Mouse (Mus musculus): ENCODE measurements around the gene Btnl1. TPM values are rescaled to one million over a fixed set of nuclear protein-coding genes. Genes with fewer than 3 reads are reported as not detected.

The Btnl1 gene
- polyA plus RNA-seq (2012; ENCODE audit: low replicate concordance), result not detected in 2 replicates

GRCm38 (mm10) chr17:34376847-34377246 is at the start of gene Btnl1:
Btnl1 (plus strand) TSS chr17:34377132.

GRCm38 (mm10) chr17:34354539-34354938 is 22.4 kb upstream of the Btnl1 start, which contains the start of gene Btnl2:
Btnl2 (plus strand) TSS chr17:34354822.

GRCm38 (mm10) chr17:34398711-34399393 is 21.9 kb downstream of the Btnl1 start, which contains the start of gene BC051142:
BC051142 (plus strand) TSS chr17:34398820.

Other genes with a start within 250 kb of the Btnl1 start
- gene H2-DMb2, start 233.8 kb upstream of the Btnl1 start, polyA plus RNA-seq (2012; ENCODE audit: low replicate concordance), result 454 and 462 TPM in 2 replicates
- gene H2-DMb1, start 224.1 kb upstream of the Btnl1 start, polyA plus RNA-seq (2012; ENCODE audit: low replicate concordance), result 22.9 and 41.1 TPM in 2 replicates
- 74.5 and 112 TPM in 2 replicates for gene Tap1, start 189.6 kb upstream of the Btnl1 start, polyA plus RNA-seq (2012; ENCODE audit: low replicate concordance)
- 85.6 and 98.9 TPM in 2 replicates for gene Psmb9, start 189.4 kb upstream of the Btnl1 start, polyA plus RNA-seq (2012; ENCODE audit: low replicate concordance)
- 348 and 445 TPM in 2 replicates for gene Psmb8, start 179.4 kb upstream of the Btnl1 start, polyA plus RNA-seq (2012; ENCODE audit: low replicate concordance)
- gene Tap2, start 173.6 kb upstream of the Btnl1 start, polyA plus RNA-seq (2012; ENCODE audit: low replicate concordance), result 148 and 211 TPM in 2 replicates
- gene H2-Ob, start 138.2 kb upstream of the Btnl1 start, polyA plus RNA-seq (2012; ENCODE audit: low replicate concordance), result 44.0 and 80.9 TPM in 2 replicates
- gene H2-Ab1, start 119.4 kb upstream of the Btnl1 start, polyA plus RNA-seq (2012; ENCODE audit: low replicate concordance), result 1,724 and 6,143 TPM in 2 replicates
- gene H2-Aa, start 89.3 kb upstream of the Btnl1 start, polyA plus RNA-seq (2012; ENCODE audit: low replicate concordance), result 100 and 954 TPM in 2 replicates
- 222 and 457 TPM in 2 replicates for gene H2-Eb1, start 71.3 kb upstream of the Btnl1 start, polyA plus RNA-seq (2012; ENCODE audit: low replicate concordance)
- gene H2-Eb2, start 51.5 kb upstream of the Btnl1 start, polyA plus RNA-seq (2012; ENCODE audit: low replicate concordance), result 0.24 and 0.89 TPM in 2 replicates
- gene Btnl2, start 22.3 kb upstream of the Btnl1 start, polyA plus RNA-seq (2012; ENCODE audit: low replicate concordance), result 1.8 and 2.0 TPM in 2 replicates
- gene BC051142, start 21.7 kb downstream of the Btnl1 start, polyA plus RNA-seq (2012; ENCODE audit: low replicate concordance), result 0.70 and 1.7 TPM in 2 replicates
- 0.16 and 0.49 TPM in 2 replicates for gene Btnl4, start 100.2 kb downstream of the Btnl1 start, polyA plus RNA-seq (2012; ENCODE audit: low replicate concordance)
- not detected in 2 replicates for gene Btnl6, start 140.2 kb downstream of the Btnl1 start, polyA plus RNA-seq (2012; ENCODE audit: low replicate concordance)
- gene Notch4, start 187.1 kb downstream of the Btnl1 start, polyA plus RNA-seq (2012; ENCODE audit: low replicate concordance), result 7.8 and 33.6 TPM in 2 replicates
- 701 and 1,475 TPM in 2 replicates for gene Gpsm3, start 212.7 kb downstream of the Btnl1 start, polyA plus RNA-seq (2012; ENCODE audit: low replicate concordance)
- gene Pbx2, start 214.1 kb downstream of the Btnl1 start, polyA plus RNA-seq (2012; ENCODE audit: low replicate concordance), result 129 and 229 TPM in 2 replicates
- gene Ager, start 220.7 kb downstream of the Btnl1 start, polyA plus RNA-seq (2012; ENCODE audit: low replicate concordance), result 6.8 and 13.6 TPM in 2 replicates
- 44.1 and 76.3 TPM in 2 replicates for gene Rnf5, start 226.6 kb downstream of the Btnl1 start, polyA plus RNA-seq (2012; ENCODE audit: low replicate concordance)
- gene Agpat1, start 227.1 kb downstream of the Btnl1 start, polyA plus RNA-seq (2012; ENCODE audit: low replicate concordance), result 143 and 230 TPM in 2 replicates
- 1.2 and 1.3 TPM in 2 replicates for gene Egfl8, start 238.8 kb downstream of the Btnl1 start, polyA plus RNA-seq (2012; ENCODE audit: low replicate concordance)